Mouse (Mus musculus) testis, adult 10 weeks (tissue): ENCODE data around the gene Bend6. TPM values are rescaled to one million over a fixed set of nuclear protein-coding genes. Genes with fewer than 3 reads are reported as not detected.

Experiments
- polyA plus RNA-seq: library from polyadenylated mRNA; stranded (reverse); fragments of 350-450 nt; fragmentation: Illumina TruSeq; extraction: RNeasy Lipid Tissue Mini Kit (QIAGEN cat#74804); gene quantifications from one replicate; pipeline ENCODE4 v1.2.3, GENCODE M21; 2014; ENCODE audit warnings: low read depth, low replicate concordance

Gene Bend6
- polyA plus RNA-seq: 5.2 TPM

GRCm38 (mm10) chr1:33907421-33908190 lies at the start of gene Bend6:
TSS of gene Bend6 (minus strand) at chr1:33907816.

GRCm38 (mm10) chr1:33908191-33908962 lies 761 bp upstream of the Bend6 start, which contains the start of gene Dst:
TSS of gene Dst (plus strand) at chr1:33908225.

GRCm38 (mm10) chr1:33813868-33814794 lies 93.5 kb downstream of the Bend6 start, which contains the start of gene Zfp451:
TSS of gene Zfp451 (minus strand) at chr1:33814595.

Other genes with a start within 250 kb of the Bend6 start
- gene Prim2, start 238.0 kb downstream of the Bend6 start, polyA plus RNA-seq: 29.9 TPM
- gene Rab23, start 187.9 kb downstream of the Bend6 start, polyA plus RNA-seq: 30.2 TPM
- 12.4 TPM for gene Bag2, start 150.0 kb downstream of the Bend6 start, polyA plus RNA-seq
- 1,250 TPM for gene Zfp451, start 93.2 kb downstream of the Bend6 start, polyA plus RNA-seq
- gene Dst, start 409 bp upstream of the Bend6 start, polyA plus RNA-seq: 24.6 TPM